Mouse (Mus musculus): Measurements from ENCODE around the gene Cc2d2b. TPM values are rescaled to one million over a fixed set of nuclear protein-coding genes. Genes with fewer than 3 reads are reported as not detected.

Gene Cc2d2b
- total RNA-seq, 2 experiments from 2014 or later, result not detected

GRCm38 (mm10) chr19:40868284-40868683 lies 119.7 kb downstream of the Cc2d2b start:
- no peak overlapping the region for H3K4me3 ChIP-seq
- no peak for TF ChIP-seq CTCF (IDR thresholded peaks at IDR 0.05)
- intact Hi-C loops (cut with DNase I), result no loop called here
- H3K27ac ChIP-seq, result no peak overlapping the region
- no peak for DNase-seq

DNA sequence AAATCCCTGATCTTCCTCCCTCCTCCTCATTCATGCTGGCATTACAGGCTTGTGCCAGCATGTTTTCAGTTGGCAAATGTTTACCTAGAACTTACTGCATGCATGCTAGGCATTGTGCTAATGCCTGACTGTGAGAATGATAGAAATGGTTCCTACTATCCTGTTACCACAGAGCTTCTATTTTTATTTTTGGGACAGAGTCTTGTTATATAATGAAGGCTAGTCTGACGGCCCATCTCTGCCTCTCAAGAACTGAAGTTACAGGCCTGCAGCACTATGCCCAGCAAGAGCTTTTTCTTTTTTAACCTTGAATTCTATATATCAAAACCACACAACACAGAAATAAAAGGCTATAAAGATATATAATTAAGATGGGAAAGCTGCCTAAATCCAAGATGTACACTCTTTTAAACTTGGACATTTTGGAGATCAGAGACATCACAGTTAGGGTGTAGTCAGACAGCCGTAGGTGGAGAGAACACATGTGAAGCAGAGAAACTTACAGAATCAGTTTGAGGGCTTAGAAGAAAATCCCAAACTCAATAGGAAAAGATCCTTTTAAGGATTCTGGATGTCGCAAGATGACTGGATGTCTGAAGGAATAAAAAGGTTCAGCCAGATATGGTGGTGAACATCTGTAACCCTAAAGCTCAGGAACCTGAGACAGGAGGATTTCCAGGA lies 121.0 kb downstream of the Cc2d2b start:
- no peak overlapping the region for H3K27ac ChIP-seq
- intact Hi-C loops (cut with DNase I), result no loop called here
- DNase-seq, result no peak
- TF ChIP-seq CTCF (IDR thresholded peaks at IDR 0.05), result no peak
- H3K4me3 ChIP-seq, result no peak overlapping the region

DNA sequence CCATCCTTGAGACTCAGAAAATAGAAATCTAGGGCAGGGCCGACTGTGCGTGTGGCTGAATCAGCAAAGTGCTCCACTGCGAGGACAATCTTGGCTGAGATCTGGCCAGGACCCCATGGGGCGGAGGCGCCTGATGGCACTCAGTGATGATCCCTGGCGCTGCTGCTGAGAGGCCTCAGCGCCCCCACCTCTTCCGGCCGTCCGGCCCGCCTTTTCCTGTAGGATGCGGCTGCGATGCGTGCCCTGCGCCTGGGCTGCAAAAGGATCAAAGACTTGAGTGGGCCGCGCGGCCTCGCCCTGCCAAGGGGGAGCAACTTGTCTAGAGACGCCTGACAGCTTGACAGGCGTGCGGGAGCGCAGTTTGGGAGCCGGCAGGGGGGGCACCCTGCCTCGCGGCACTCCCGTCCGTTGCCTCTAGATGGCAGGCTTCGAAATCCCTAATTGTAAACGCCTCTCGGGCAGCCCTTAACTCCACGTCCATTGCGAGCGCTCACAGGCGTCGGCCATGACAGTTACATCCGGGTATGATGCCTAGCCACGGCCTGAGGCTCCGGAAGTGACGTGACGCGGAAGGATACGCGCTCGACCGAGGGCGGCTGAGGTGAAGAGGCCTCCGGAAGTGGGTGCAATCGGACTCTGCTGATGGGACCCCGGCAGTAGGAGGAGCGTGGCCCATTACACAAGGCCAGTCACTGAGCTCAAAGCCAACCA lies 124.6 kb downstream of the Cc2d2b start:
- DNase-seq, result peak; percentile 92
- peak; percentile 63 for TF ChIP-seq CTCF (IDR thresholded peaks at IDR 0.05)
- intact Hi-C loops (cut with DNase I), result loop anchor here (1.0 kb wide), 1 partner anchor 21 kb away; the partner anchor contains the start of gene Zfp518a
- Histone ChIP-seq H3K27ac (peak overlapping the region; percentile 77), H3K4me3 (peak overlapping the region; percentile 81)

Other genes starting within 250 kb of the Cc2d2b start
- gene Sorbs1, start 235.0 kb upstream of the Cc2d2b start, total RNA-seq (2021), result 100 to 1,000 TPM; 158 to 227 TPM
- 1 to 10 TPM; 3.5 to 5.0 TPM for gene Aldh18a1, start 160.3 kb upstream of the Cc2d2b start, total RNA-seq (2021)
- gene Tctn3, start 136.5 kb upstream of the Cc2d2b start, total RNA-seq (2021), result 1 to 10 TPM; 2.6 to 2.8 TPM
- 10 to 100 TPM; 10.0 to 12.9 TPM for gene Entpd1, start 136.4 kb upstream of the Cc2d2b start, total RNA-seq (2021)
- 1 to 10 TPM; 2.9 to 3.8 TPM for gene Ccnj, start 82.5 kb downstream of the Cc2d2b start, total RNA-seq (2021)
- 1 to 10 TPM; 5.2 to 5.6 TPM for gene Zfp518a, start 146.0 kb downstream of the Cc2d2b start, total RNA-seq (2021)
- gene Blnk, start 245.8 kb downstream of the Cc2d2b start, total RNA-seq (2021), result 1 to 10 TPM in 1 of 2 experiments, under 1 TPM in 1; 0.86 to 1.2 TPM

Data from gastrocnemius, adult 2 months (tissue).